Mouse (Mus musculus): ENCODE results near the gene Slc25a13. TPM values are rescaled to one million over a fixed set of nuclear protein-coding genes. Genes with fewer than 3 reads are reported as not detected.

The Slc25a13 gene
- polyA plus RNA-seq, 1 experiment from 2014 or later: 16.8 TPM

GRCm38 (mm10) chr6:6093522-6093921, 123.5 kb downstream of the Slc25a13 start:
- Histone ChIP-seq H3K79me2 (ENCODE audit: inconsistent target) (no peaks in the 10 kb centered on the region), H3K27ac (no peak overlapping the region), H3K4me3 (ENCODE audit: inconsistent target) (no peak overlapping the region), H3K36me3 (ENCODE audit: inconsistent target) (no peaks in the 10 kb centered on the region; the same call in 1 of the 2 replicates)
- WGBS (ENCODE audit: missing documents): 91% methylated on average over 3 of the region's 3 CpGs

DNA sequence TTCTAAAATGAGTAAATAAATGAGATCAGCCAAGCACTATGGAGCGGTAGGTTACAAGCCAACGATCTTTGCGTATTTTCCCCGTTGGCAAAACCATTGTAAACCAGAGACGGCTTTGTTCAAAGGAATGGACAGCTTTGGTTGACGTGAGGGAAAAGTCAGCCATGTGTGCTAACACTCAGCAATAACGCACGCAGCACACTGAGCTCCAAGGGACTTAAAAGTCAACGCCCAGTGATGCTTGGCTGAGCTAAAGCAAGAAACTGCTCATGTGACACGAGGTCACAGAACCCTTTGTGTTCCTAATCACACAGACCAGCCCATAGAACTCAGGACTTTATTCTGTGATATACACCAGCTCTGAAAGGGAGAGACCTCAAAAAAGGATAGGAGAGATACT, 124.5 kb downstream of the Slc25a13 start:
- H3K27ac ChIP-seq: no peak overlapping the region
- H3K4me3 ChIP-seq (ENCODE audit: inconsistent target): no peak overlapping the region
- 94% methylated on average over 10 of the region's 10 CpGs for WGBS (ENCODE audit: missing documents)
- H3K36me3 ChIP-seq (ENCODE audit: inconsistent target): no peaks in the 10 kb centered on the region; the same call in 1 of the 2 replicates
- H3K79me2 ChIP-seq (ENCODE audit: inconsistent target): no peaks in the 10 kb centered on the region

DNA sequence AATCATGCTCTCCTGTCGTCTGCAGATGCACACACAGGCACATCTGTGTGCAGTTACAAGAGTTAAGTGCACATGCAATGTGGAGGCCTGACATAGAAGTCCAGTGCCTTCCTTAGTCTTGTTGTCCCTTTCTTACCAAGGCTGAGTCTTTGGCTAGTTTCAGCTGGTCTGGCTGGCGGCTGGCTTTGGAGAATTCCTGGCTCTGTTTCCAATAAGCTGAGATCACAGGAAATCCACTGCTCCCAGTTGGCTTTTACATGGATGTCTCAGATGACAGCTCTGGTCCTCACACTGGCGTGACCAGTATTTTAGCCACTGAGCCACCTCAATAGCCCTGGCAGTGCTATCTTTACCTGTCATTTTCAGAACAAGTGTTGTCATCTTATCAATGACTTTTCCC, 126.0 kb downstream of the Slc25a13 start:
- no peak overlapping the region for H3K4me3 ChIP-seq (ENCODE audit: inconsistent target)
- H3K27ac ChIP-seq: no peak overlapping the region
- H3K79me2 ChIP-seq (ENCODE audit: inconsistent target): no peaks in the 10 kb centered on the region
- 92% methylated on average over 3 of the region's 3 CpGs for WGBS (ENCODE audit: missing documents)
- H3K36me3 ChIP-seq (ENCODE audit: inconsistent target): no peaks in the 10 kb centered on the region; the same call in 1 of the 2 replicates

DNA sequence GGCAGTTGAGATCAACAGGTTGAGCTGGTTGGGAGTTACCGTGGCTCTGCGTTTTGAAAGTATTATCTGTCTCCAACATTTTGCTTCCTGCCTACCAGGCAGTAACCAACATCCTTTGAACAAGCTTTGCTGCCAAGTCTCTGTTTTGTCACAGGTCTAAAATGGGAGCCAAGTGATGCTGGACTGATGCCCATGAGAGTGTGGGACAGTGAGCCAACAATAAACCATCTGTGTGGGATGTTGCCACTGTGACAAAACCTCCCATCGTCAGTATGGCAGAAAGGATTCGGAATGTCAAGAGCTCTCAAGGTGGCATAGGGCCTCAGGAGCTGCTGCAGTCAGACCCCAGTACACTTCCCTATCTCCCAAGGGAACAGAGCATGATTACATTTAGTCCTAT, 128.8 kb downstream of the Slc25a13 start:
- Histone ChIP-seq H3K4me3 (ENCODE audit: inconsistent target) (no peak overlapping the region), H3K79me2 (ENCODE audit: inconsistent target) (no peaks in the 10 kb centered on the region), H3K36me3 (ENCODE audit: inconsistent target) (no peaks in the 10 kb centered on the region), H3K27ac (no peak overlapping the region)
- WGBS (ENCODE audit: missing documents): 83% methylated on average over 4 of the region's 4 CpGs

DNA sequence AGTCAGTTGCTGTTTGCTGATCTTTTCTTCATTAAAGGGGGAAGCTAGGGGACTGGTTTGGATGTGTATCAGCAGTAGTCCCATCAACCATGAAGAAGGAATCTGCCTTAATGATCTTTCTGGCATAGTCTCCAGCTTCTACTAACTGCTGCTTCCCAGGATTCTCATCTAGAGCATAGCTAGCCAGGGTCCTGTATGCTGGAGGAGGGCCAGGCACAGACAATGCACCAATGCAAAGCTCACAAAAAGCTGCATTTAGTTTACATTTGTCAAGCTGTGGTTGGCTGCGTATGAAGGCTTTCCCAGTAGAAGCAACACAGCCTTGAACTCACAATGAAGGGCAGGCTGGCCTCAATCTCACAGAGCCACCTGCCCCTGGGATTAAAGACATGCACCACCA, 136.5 kb downstream of the Slc25a13 start:
- Histone ChIP-seq H3K79me2 (ENCODE audit: inconsistent target) (no peaks in the 10 kb centered on the region), H3K4me3 (ENCODE audit: inconsistent target) (no peak overlapping the region), H3K36me3 (ENCODE audit: inconsistent target) (no peaks in the 10 kb centered on the region), H3K27ac (no peak overlapping the region)
- WGBS (ENCODE audit: missing documents): 94% methylated on average over 1 of the region's 1 CpGs

GRCm38 (mm10) chr6:6077234-6077633, 139.7 kb downstream of the Slc25a13 start:
- no peaks in the 10 kb centered on the region for H3K36me3 ChIP-seq (ENCODE audit: inconsistent target)
- WGBS (ENCODE audit: missing documents): 49% methylated on average over 4 of the region's 4 CpGs
- H3K27ac ChIP-seq: no peak overlapping the region
- H3K79me2 ChIP-seq (ENCODE audit: inconsistent target): no peaks in the 10 kb centered on the region
- H3K4me3 ChIP-seq (ENCODE audit: inconsistent target): no peak overlapping the region

GRCm38 (mm10) chr6:6075940-6076447, 141.0 kb downstream of the Slc25a13 start:
- WGBS (ENCODE audit: missing documents): 96% methylated on average over 6 of the region's 7 CpGs
- Histone ChIP-seq H3K79me2 (ENCODE audit: inconsistent target) (no peaks in the 10 kb centered on the region), H3K4me3 (ENCODE audit: inconsistent target) (no peak overlapping the region), H3K27ac (no peak overlapping the region), H3K36me3 (ENCODE audit: inconsistent target) (no peaks in the 10 kb centered on the region)

DNA sequence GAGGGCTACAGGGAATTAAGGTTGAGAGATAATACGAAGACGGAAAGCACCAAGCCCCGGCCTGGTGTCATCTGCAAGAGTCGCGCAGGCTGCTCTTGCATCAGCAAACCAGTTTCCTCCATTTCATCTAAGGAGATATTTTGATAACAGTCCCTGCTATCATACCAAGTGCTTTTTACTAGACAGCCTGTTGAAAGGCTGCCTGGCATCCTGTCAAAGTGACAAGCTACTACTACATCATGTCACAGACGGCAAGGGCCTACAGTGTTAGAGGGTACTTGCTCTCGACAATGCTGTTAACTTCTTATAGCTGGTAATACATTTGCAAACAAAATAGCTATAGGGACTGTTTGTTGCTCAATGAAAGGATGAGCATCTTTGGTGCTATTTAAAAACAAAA, 145.9 kb downstream of the Slc25a13 start:
- Histone ChIP-seq H3K4me3 (ENCODE audit: inconsistent target) (no peak overlapping the region), H3K27ac (no peak overlapping the region), H3K79me2 (ENCODE audit: inconsistent target) (no peaks in the 10 kb centered on the region), H3K36me3 (ENCODE audit: inconsistent target) (no peaks in the 10 kb centered on the region)
- WGBS (ENCODE audit: missing documents): 94% methylated on average over 7 of the region's 7 CpGs

GRCm38 (mm10) chr6:6070015-6070414, 147.0 kb downstream of the Slc25a13 start:
- no peak overlapping the region for H3K4me3 ChIP-seq (ENCODE audit: inconsistent target)
- no peaks in the 10 kb centered on the region for H3K79me2 ChIP-seq (ENCODE audit: inconsistent target)
- no peaks in the 10 kb centered on the region for H3K36me3 ChIP-seq (ENCODE audit: inconsistent target)
- H3K27ac ChIP-seq: no peak overlapping the region
- 67% methylated on average over 3 of the region's 3 CpGs for WGBS (ENCODE audit: missing documents)

DNA sequence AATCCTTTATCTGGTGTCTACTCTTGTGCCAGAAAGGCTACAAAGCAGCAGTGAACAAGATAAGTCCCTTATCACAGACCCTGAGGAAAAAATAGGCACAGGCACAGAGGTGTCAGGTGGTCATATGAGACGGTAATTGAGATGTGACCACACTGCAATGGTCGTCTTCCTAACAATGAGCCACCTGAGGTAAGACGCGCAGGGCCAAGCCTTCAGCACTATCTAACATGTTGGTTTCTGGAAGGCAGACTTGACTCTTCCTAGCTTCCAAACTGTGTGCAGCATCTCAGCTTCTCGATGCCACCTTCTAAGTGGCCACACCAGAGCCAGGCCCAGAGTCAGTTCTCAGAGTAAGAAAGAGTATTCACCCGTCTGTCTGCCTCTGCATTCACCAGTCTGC, 149.8 kb downstream of the Slc25a13 start:
- 96% methylated on average over 6 of the region's 6 CpGs for whole genome bisulfite sequencing (ENCODE audit: missing documents)
- no peaks in the 10 kb centered on the region for H3K79me2 ChIP-seq (ENCODE audit: inconsistent target)
- no peak overlapping the region for H3K4me3 ChIP-seq (ENCODE audit: inconsistent target)
- no peak overlapping the region for H3K27ac ChIP-seq
- no peaks in the 10 kb centered on the region for H3K36me3 ChIP-seq (ENCODE audit: inconsistent target)

GRCm38 (mm10) chr6:6058548-6058947, 158.4 kb downstream of the Slc25a13 start:
- no peak overlapping the region for H3K4me3 ChIP-seq (ENCODE audit: inconsistent target)
- no peaks in the 10 kb centered on the region for H3K36me3 ChIP-seq (ENCODE audit: inconsistent target)
- WGBS (ENCODE audit: missing documents): 93% methylated on average over 3 of the region's 3 CpGs
- H3K27ac ChIP-seq: no peak overlapping the region
- H3K79me2 ChIP-seq (ENCODE audit: inconsistent target): no peaks in the 10 kb centered on the region

DNA sequence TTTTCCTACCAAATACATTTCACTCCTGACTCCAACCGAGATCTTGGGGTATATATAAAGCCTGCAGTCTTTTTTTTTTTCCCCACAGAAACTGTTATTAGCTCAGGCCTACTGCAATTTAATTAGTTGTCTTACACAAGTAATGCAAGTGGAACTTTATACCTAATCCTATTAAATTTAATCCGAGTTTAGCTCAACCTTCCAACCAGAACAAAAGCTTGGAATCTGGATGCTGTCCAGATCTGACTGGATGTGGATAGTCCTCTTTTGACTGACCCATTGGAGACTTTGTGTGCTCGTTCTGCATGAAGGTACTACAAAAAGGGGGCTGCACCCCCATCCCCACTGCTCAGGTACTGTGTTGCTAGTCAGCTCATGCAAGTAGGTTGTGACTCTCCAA, 163.0 kb downstream of the Slc25a13 start:
- Histone ChIP-seq H3K36me3 (ENCODE audit: inconsistent target) (no peaks in the 10 kb centered on the region), H3K4me3 (ENCODE audit: inconsistent target) (no peak overlapping the region), H3K27ac (no peak overlapping the region), H3K79me2 (ENCODE audit: inconsistent target) (no peaks in the 10 kb centered on the region)
- 94% methylated on average over 3 of the region's 3 CpGs for WGBS (ENCODE audit: missing documents)

DNA sequence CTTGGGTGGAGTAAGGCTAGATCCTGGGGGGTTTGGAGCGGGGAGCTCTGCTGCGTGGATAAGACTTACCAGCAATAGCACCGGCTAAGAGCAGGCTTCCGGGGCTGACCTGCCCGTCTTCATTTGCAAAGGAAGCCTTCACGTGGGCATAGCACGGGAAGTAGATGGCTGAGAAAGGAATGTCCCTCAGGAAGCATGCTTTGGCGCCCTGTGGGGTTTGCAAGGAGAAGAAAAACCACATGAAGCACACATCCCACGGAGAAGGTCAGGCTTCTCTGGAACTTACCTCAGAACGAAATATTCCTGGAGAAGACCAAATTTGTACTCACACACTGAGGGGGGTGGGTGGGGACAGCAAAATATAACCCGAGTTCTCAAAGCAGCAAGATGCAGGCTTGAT, 164.3 kb downstream of the Slc25a13 start:
- Histone ChIP-seq H3K4me3 (ENCODE audit: inconsistent target) (no peak overlapping the region), H3K27ac (no peak overlapping the region), H3K79me2 (ENCODE audit: inconsistent target) (no peaks in the 10 kb centered on the region), H3K36me3 (ENCODE audit: inconsistent target) (no peaks in the 10 kb centered on the region)
- 77% methylated on average over 11 of the region's 11 CpGs for WGBS (ENCODE audit: missing documents)

DNA sequence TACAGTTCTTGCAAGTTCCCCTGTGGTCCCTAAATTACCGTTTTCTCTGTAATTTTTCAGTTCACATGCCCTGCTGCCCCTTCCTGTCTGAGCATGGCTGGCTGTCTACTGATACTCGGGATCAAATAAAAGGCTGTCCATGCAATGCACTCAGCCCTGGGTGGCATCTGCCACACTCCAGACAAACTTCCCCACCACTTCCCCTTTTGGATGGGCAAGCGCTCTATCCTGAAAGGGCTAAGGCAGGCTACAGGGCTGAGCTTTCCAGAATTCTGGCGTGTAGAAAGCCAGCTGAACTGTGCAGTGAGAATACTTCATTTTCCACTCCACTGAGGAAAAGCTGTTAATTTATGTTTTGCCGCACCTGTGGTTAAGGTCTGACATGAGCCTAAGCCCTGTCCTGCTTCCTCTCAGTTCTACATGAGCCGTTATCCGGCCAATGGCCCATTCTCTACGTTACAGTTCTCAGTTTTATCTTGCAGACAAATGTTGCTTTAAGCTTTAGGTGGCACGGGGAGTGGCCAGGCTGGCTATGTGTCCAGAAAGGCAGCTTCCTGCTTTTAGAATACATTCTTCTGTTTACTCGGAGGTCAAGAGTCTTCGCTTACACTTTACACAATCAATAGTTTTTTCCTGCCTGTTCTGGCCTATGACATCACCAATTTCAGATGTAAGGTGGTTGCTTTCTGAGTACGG, 170.1 kb downstream of the Slc25a13 start:
- WGBS (ENCODE audit: missing documents): 40% methylated on average over 12 of the region's 12 CpGs

GRCm38 (mm10) chr6:6038773-6039550, 178.0 kb downstream of the Slc25a13 start:
- Histone ChIP-seq H3K36me3 (ENCODE audit: inconsistent target) (no peaks in the 10 kb centered on the region), H3K79me2 (ENCODE audit: inconsistent target) (no peaks in the 10 kb centered on the region), H3K27ac (no peak overlapping the region), H3K4me3 (ENCODE audit: inconsistent target) (no peak overlapping the region)
- WGBS (ENCODE audit: missing documents): 91% methylated on average over 18 of the region's 18 CpGs

More for the DNA sequence above, 170.1 kb downstream of the Slc25a13 start:
- H3K36me3 ChIP-seq (ENCODE audit: inconsistent target): no peaks in the 10 kb centered on the region
- no peak overlapping the region for H3K4me3 ChIP-seq (ENCODE audit: inconsistent target)
- H3K27ac ChIP-seq: no peak overlapping the region
- H3K79me2 ChIP-seq (ENCODE audit: inconsistent target): no peaks in the 10 kb centered on the region

Data from macrophage (primary cell).